Mouse (Mus musculus): ENCODE data around the gene Sptbn2.

GRCm38 (mm10) chr19:4749975-4750374 lies 39.0 kb downstream of the Sptbn2 start:
- TF ChIP-seq CHD2 (IDR thresholded peaks at IDR 0.05; ENCODE audit: low read length) = no peak
- TF ChIP-seq MAX (IDR thresholded peaks at IDR 0.05; ENCODE audit: low read length) = no peak
- TF ChIP-seq POLR2A (IDR thresholded peaks at IDR 0.05; ENCODE audit: control insufficient read depth in 1 of 2, insufficient read depth in 1 of 2, low read depth in 1 of 2, low read length in 2 of 2, poor library complexity in 1 of 2) = no peak
- TF ChIP-seq ETS1 (IDR thresholded peaks at IDR 0.05; ENCODE audit: low read depth, low read length) = no peak
- no peak for TF ChIP-seq POLR2AphosphoS2 (IDR thresholded peaks at IDR 0.05; ENCODE audit: low read length)
- no peak for TF ChIP-seq UBTF (IDR thresholded peaks at IDR 0.05; ENCODE audit: borderline replicate concordance, insufficient read depth, low read depth, low read length)
- TF ChIP-seq RAD21 (IDR thresholded peaks at IDR 0.05; ENCODE audit: low read depth, low read length) = no peak
